Mouse (Mus musculus) frontal cortex, adult 2 months (tissue): ENCODE results near the gene Pom121l2. TPM values are rescaled to one million over a fixed set of nuclear protein-coding genes. Genes with fewer than 3 reads are reported as not detected.

Experiments used
- DNase-seq, 2 experiments: peaks; one replicate each; pipeline ENCODE4 v3.0.0; 2022; ENCODE audit warnings: low spot score in 1 of 2; ENCODE audit errors: extremely low spot score in 1 of 2
- polyA plus RNA-seq: library from polyadenylated mRNA; depleted of rRNA; stranded (reverse); fragments of >200 nt; gene quantifications from 2 replicates; pipeline ENCODE4 v1.2.3, GENCODE M21; 2012

The Pom121l2 gene
- polyA plus RNA-seq, 1 experiment = not detected

- no peak for DNase-seq
These were observed 11.6 kb downstream of the Pom121l2 start for GRCm38 (mm10) chr13:21992550-21992949.

- peak in 1 of 2 experiments; percentile 64 for DNase-seq
These were observed 13.2 kb downstream of the Pom121l2 start for GRCm38 (mm10) chr13:21993957-21994738.

- DNase-seq = no peak
These were observed 13.9 kb downstream of the Pom121l2 start for GRCm38 (mm10) chr13:21994896-21995295.

- no peak for DNase-seq
These were observed 14.4 kb downstream of the Pom121l2 start for GRCm38 (mm10) chr13:21995331-21995914.

- DNase-seq = peak in 1 of 2 experiments; percentile 29
These were observed 15.3 kb downstream of the Pom121l2 start for GRCm38 (mm10) chr13:21996101-21996839.

- DNase-seq = no peak
These were observed 15.8 kb downstream of the Pom121l2 start for GRCm38 (mm10) chr13:21996840-21997185.

GRCm38 (mm10) chr13:21997201-21997820 lies 16.3 kb downstream of the Pom121l2 start:
- no peak for DNase-seq

- no peak for DNase-seq
These were observed 16.8 kb downstream of the Pom121l2 start for GRCm38 (mm10) chr13:21997821-21998220.

- DNase-seq = no peak
These were observed 17.4 kb downstream of the Pom121l2 start for GRCm38 (mm10) chr13:21998412-21998811.

- no peak for DNase-seq
These were observed 18.2 kb downstream of the Pom121l2 start for GRCm38 (mm10) chr13:21999147-21999546.

GRCm38 (mm10) chr13:22001346-22001745 lies 20.4 kb downstream of the Pom121l2 start:
- no peak for DNase-seq

GRCm38 (mm10) chr13:22001823-22002222 lies 20.8 kb downstream of the Pom121l2 start:
- no peak for DNase-seq

- no peak for DNase-seq
These were observed 24.8 kb downstream of the Pom121l2 start for GRCm38 (mm10) chr13:22005605-22006333.

- peak in 1 of 2 experiments; percentile 31 for DNase-seq
These were observed 25.5 kb downstream of the Pom121l2 start for GRCm38 (mm10) chr13:22006334-22007120.

- no peak for DNase-seq
These were observed 26.1 kb downstream of the Pom121l2 start for GRCm38 (mm10) chr13:22007121-22007510.

- DNase-seq = no peak
These were observed 26.9 kb downstream of the Pom121l2 start for GRCm38 (mm10) chr13:22007872-22008271.

GRCm38 (mm10) chr13:22008707-22009106 lies 27.7 kb downstream of the Pom121l2 start:
- DNase-seq = no peak

- no peak for DNase-seq
These were observed 28.6 kb downstream of the Pom121l2 start, which contains the start of gene Prss16 for GRCm38 (mm10) chr13:22009642-22010041. Prss16 (minus strand) TSS chr13:22009742.

GRCm38 (mm10) chr13:22013716-22014115 lies 32.7 kb downstream of the Pom121l2 start:
- no peak for DNase-seq
